Mouse (Mus musculus): ENCODE data around the gene Gbp5. TPM values are rescaled to one million over a fixed set of nuclear protein-coding genes. Genes with fewer than 3 reads are reported as not detected.
"Not testable (repeated sequence)": the region's sequence is repeated elsewhere in the genome, so short reads cannot be mapped to it uniquely, and the experiment has no call there.

The Gbp5 gene
- polyA plus RNA-seq, 1 experiment from 2014 or later = not detected

DNA sequence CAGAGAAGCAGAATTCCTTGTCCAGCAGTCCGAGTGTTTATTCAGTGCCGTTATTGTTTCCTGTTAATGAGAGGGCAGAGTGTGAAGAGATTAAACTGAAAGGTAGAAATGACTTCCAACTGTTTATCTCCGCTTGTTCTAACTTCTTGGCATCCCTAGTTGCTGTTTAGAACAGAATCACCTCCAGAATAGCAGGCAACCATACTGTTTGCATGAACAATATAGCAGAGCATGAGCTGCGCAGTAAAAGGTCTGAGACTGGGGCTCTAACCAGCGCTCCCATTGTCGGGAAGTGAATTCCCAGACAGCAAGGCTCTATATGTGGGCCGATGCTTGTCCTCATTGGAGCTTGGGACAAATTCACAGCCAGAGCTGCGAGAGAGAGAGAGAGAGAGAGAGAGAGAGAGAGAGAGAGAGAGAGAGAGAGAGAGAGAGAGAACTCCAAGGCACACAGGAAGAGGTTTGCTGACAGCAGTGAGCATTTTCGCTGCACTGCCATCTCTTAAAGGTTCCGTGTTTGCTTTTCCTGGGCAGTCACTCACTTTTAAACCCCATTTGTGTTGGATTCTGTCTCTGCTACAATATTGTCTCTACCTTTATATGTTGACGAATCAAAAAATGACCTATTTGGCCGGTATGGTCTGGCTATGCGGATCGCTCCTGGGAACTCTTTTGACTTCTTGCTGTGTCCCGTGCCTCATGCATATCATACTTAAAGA lies 3.5 kb downstream of the Gbp5 start:
- H3K4me3 ChIP-seq = no peak overlapping the region
- H3K27me3 ChIP-seq (replicated peaks) = no peaks in the 10 kb centered on the region
- no peak for ATAC-seq (ENCODE audit: low FRiP score, low read depth)
- no peaks in the 10 kb centered on the region for H3K4me1 ChIP-seq
- H3K4me2 ChIP-seq (replicated peaks) = no peak overlapping the region
- no peaks in the 10 kb centered on the region for H3K9me3 ChIP-seq
- 71% methylated on average over 15 of the region's 15 CpGs for WGBS
- H3K9ac ChIP-seq = no peak overlapping the region
- H3K27ac ChIP-seq = no peak overlapping the region
- no peaks in the 10 kb centered on the region for H3K36me3 ChIP-seq

DNA sequence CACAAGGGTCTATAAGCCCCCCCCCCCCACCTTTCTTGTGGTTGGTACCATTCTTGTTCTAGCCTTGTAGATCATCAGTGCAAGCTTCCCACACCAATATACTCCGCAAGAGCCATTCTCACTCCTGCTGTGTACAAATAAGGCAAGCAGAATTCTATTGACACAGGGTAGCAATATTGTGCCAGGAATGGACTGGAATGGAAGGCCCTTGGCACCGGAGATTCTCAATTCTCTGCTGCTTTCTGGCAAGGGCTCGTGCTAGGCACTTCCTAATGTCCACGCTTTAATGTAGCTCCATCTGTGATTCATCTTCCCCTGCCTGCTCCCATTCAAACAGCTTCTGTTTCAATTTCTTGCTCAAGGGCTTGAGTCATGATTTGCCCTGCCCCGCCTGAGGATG lies 5.2 kb downstream of the Gbp5 start:
- H3K4me3 ChIP-seq = no peak overlapping the region
- no peaks in the 10 kb centered on the region for H3K36me3 ChIP-seq
- no peak overlapping the region for H3K27ac ChIP-seq
- H3K9ac ChIP-seq = no peak overlapping the region
- H3K4me1 ChIP-seq = no peaks in the 10 kb centered on the region
- H3K9me3 ChIP-seq = no peaks in the 10 kb centered on the region
- no peak overlapping the region for H3K4me2 ChIP-seq (replicated peaks)
- no peaks in the 10 kb centered on the region for H3K27me3 ChIP-seq (replicated peaks)
- no peak for ATAC-seq (ENCODE audit: low FRiP score, low read depth)
- WGBS = 83% methylated on average over 5 of the region's 5 CpGs

DNA sequence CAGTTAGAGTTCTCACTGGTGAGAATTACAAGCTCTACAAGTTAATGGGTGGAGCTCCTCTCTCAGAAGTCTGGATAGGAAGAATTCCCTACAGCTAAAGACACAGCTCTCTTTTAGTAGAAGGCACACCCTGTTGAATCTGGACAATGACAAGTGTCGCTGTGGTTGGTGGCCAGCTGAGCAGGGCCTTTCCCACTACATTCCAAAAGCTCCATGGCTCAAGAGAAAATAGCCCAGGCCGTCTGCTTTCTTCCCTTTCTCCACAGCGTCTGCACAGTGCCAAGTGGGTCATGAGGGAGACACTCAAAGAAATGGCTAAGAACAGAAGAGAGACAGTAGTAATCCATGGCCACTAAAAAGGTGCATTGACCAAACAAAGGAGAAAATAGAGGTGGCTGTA lies 34.3 kb downstream of the Gbp5 start:
- 62% methylated on average over 3 of the region's 3 CpGs for WGBS
- Histone ChIP-seq H3K4me1 (no peaks in the 10 kb centered on the region; the same call in 1 of the 2 replicates), H3K27ac (no peak overlapping the region), H3K9ac (no peak overlapping the region), H3K9me3 (no peaks in the 10 kb centered on the region), H3K4me3 (no peak overlapping the region), H3K4me2 (replicated peaks) (no peak overlapping the region), H3K36me3 (no peaks in the 10 kb centered on the region), H3K27me3 (replicated peaks) (0 out of 2 replicates have a peak, but pooled peaks cover 3% of the 10 kb centered on the region)
- no peak for ATAC-seq (ENCODE audit: low FRiP score, low read depth)

DNA sequence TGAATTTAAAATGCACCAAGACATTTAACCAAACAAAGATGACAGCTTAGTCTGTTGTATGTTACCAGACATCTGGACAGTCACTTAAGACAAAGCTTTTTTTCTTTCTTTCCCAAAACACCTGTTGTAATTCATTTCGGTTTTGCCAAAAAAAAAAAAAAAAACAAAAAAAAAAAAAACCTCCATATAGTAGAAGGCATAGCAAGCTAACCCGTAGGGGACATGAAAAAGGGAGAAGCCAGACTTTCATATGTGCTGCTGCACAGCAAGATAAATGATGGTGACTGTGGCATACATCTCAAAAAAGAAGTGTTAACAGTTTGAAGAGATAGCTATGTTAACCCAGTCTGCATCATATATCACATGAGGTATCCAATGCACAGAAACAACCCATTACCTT lies 35.8 kb downstream of the Gbp5 start:
- H3K4me2 ChIP-seq (replicated peaks) = peak overlapping the region; percentile 95
- H3K9me3 ChIP-seq = no peaks in the 10 kb centered on the region
- ATAC-seq (ENCODE audit: low FRiP score, low read depth) = no peak
- H3K4me3 ChIP-seq = peak overlapping the region; percentile 53; the same call in 1 of the 2 replicates
- whole genome bisulfite sequencing = 73% methylated on average over 2 of the region's 2 CpGs
- H3K9ac ChIP-seq = no peak overlapping the region
- H3K4me1 ChIP-seq = no peaks in the 10 kb centered on the region; the same call in 1 of the 2 replicates
- H3K27me3 ChIP-seq (replicated peaks) = 0 out of 2 replicates have a peak, but pooled peaks cover 3% of the 10 kb centered on the region
- H3K36me3 ChIP-seq = no peaks in the 10 kb centered on the region
- H3K27ac ChIP-seq = no peak overlapping the region

DNA sequence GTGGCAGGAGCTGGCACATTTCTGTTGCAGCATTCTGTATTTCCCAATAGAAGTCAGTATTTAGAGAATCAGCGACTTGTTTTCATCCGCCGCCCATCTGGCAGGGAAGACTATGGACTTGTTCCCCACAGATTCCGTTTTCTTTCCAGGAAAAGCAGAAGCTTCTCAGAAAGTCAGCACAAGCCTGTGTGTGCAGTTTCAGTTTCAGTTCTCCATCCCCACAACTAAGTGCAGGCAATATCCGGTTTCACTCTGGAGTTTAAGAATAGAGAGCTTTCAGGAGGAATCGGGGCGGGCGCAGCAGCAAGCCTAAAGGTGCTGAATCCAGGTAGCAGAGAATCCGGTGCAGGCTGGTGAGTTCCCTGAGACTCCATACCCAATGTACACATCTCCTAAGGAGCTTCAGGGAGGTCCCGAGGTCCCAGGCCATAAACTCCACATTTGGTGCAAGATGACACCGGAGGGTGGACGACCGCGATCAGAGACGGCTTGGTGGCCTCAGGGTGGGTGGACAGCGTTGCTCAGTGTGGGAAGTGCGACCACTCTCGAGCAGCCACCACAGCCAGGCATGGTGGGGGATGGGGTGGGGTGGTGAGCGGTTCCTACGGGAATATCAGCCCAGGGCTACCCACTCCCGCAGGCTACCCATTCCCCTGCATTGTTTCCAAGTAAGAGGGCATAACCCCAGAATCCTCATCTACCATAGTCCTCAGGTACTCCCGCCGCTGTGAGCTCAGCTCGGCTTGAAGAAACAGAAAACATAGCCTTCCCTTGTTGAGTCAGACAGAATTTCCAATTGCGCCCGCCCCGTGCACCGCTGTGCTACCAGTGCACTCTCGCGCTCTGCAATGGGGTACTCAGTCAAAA lies 36.5 kb downstream of the Gbp5 start, which contains the start of gene Gbp7:
TSS of gene Gbp7 (plus strand) at position 256 of the 867 bp plus-strand sequence.
- H3K9ac ChIP-seq = peak within 1 kb of the TSS; percentile 58
- peak within 1 kb of the TSS; percentile 53 for H3K4me3 ChIP-seq
- ATAC-seq (ENCODE audit: low FRiP score, low read depth) = peak; percentile 86
- no peaks in the 10 kb centered on the region for H3K36me3 ChIP-seq
- 2% methylated on average over 30 of the region's 30 CpGs for WGBS
- no peak within 1 kb of the TSS for H3K27ac ChIP-seq
- peak within 1 kb of the TSS; percentile 95 for H3K4me2 ChIP-seq (replicated peaks)
- 0 out of 2 replicates have a peak, but pooled peaks cover 3% of the 10 kb centered on the region for H3K27me3 ChIP-seq (replicated peaks)
- no peaks in the 10 kb centered on the region for H3K9me3 ChIP-seq
- no peaks in the 10 kb centered on the region; the same call in 1 of the 2 replicates for H3K4me1 ChIP-seq

DNA sequence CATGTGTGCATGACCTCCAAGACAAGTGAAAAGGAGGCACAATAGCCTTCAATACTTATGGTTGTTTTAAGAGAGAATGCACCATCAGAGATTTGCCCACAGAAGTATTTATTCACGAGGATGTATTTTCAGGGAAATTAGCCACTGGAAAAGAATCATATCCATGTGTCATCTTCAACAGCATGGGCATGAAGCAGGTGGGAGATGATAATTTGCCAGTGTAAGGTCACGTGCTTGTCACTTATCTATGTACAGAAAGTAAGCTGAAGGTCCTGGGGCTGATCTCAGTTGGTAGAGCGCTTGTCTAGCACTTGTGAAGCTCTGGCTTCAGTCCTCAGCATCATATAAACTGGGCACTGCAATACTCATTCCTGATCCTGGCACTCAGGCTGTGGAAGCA lies 37.8 kb downstream of the Gbp5 start:
- Histone ChIP-seq H3K27ac (no peak overlapping the region), H3K9ac (no peak overlapping the region), H3K4me3 (no peak overlapping the region), H3K9me3 (no peaks in the 10 kb centered on the region), H3K27me3 (replicated peaks) (0 out of 2 replicates have a peak, but pooled peaks cover 3% of the 10 kb centered on the region), H3K4me2 (replicated peaks) (no peak overlapping the region), H3K36me3 (no peaks in the 10 kb centered on the region), H3K4me1 (no peaks in the 10 kb centered on the region; the same call in 1 of the 2 replicates)
- ATAC-seq (ENCODE audit: low FRiP score, low read depth) = no peak
- WGBS = 88% methylated on average over 3 of the region's 3 CpGs

DNA sequence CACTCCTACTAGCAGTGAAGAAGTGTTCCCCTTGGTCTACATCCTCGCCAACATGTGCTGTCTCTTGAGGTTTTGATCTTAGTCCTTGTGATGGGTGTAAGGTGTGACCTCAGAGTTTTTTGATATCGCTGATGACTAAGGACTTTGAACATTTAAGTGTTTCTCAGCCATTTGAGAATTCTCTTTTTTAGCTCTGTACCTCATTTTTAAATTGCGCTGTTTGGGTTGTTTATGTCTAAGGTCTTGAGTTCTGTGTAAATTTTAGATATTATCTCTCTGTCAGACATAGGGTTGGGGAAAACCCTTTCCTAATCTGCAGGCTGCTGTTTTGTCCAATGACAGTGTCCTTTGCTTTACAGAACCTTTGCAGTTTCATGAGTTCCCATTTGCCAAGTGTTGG lies 39.4 kb downstream of the Gbp5 start:
- H3K36me3 ChIP-seq = no peaks in the 10 kb centered on the region
- no peak for ATAC-seq (ENCODE audit: low FRiP score, low read depth)

DNA sequence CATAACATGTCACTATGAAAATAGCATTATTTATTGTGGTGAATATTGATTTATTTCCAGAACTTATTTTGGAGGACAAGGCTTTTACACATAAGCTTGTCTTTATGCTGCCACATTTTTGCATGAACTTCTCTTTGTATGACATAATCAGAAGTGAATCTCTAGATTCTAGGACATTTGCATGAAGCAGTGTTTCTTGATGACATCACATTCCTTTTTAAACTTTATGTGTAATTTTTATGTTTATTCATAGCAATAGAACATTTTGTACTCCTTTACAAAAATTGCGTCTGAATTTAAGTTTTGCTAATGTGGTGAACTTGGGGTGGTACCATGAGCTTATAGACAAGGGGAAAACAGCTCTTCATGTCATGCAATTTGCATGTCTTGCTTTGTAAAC lies 41.9 kb downstream of the Gbp5 start:
- WGBS = 70% methylated on average over 1 of the region's 1 CpGs
- H3K4me1 ChIP-seq = no peaks in the 10 kb centered on the region

More for the DNA sequence above, 39.4 kb downstream of the Gbp5 start:
- Histone ChIP-seq H3K4me2 (replicated peaks) (no peak overlapping the region), H3K27me3 (replicated peaks) (0 out of 2 replicates have a peak, but pooled peaks cover 3% of the 10 kb centered on the region), H3K4me3 (no peak overlapping the region), H3K27ac (no peak overlapping the region), H3K9ac (no peak overlapping the region), H3K9me3 (no peaks in the 10 kb centered on the region), H3K4me1 (no peaks in the 10 kb centered on the region; the same call in 1 of the 2 replicates)
- WGBS = 94% methylated on average over 3 of the region's 3 CpGs

DNA sequence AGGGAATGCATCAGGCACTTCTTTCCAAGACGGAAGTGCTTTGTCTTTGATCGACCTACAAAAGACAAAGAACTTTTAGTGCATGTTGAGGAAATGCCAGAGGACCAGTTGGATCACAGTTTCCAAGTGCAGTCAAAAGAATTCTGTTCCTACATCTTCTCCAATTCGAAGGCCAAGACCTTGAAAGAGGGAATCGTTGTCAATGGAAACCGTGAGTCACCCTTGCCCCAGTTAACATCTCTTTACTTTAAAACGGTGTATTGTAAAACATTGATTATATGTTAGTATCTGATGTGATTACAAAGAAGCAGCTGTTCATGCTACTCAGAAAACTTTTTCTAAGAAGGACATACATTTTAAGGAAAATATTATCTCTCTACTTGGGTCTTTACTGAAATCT lies 47.6 kb downstream of the Gbp5 start:
- ATAC-seq (ENCODE audit: low FRiP score, low read depth) = no peak
- Histone ChIP-seq H3K27ac (no peak overlapping the region), H3K9ac (no peak overlapping the region), H3K4me3 (no peak overlapping the region), H3K27me3 (replicated peaks) (no peaks in the 10 kb centered on the region), H3K9me3 (no peaks in the 10 kb centered on the region), H3K4me2 (replicated peaks) (no peak overlapping the region), H3K36me3 (no peaks in the 10 kb centered on the region), H3K4me1 (no peaks in the 10 kb centered on the region)
- WGBS = 83% methylated on average over 6 of the region's 6 CpGs

More for the DNA sequence above, 41.9 kb downstream of the Gbp5 start:
- no peak for ATAC-seq (ENCODE audit: low FRiP score, low read depth)
- no peaks in the 10 kb centered on the region for H3K9me3 ChIP-seq
- 0 out of 2 replicates have a peak, but pooled peaks cover 3% of the 10 kb centered on the region for H3K27me3 ChIP-seq (replicated peaks)
- no peaks in the 10 kb centered on the region for H3K36me3 ChIP-seq
- no peak overlapping the region for H3K27ac ChIP-seq
- H3K9ac ChIP-seq = no peak overlapping the region
- H3K4me3 ChIP-seq = no peak overlapping the region
- H3K4me2 ChIP-seq (replicated peaks) = no peak overlapping the region

DNA sequence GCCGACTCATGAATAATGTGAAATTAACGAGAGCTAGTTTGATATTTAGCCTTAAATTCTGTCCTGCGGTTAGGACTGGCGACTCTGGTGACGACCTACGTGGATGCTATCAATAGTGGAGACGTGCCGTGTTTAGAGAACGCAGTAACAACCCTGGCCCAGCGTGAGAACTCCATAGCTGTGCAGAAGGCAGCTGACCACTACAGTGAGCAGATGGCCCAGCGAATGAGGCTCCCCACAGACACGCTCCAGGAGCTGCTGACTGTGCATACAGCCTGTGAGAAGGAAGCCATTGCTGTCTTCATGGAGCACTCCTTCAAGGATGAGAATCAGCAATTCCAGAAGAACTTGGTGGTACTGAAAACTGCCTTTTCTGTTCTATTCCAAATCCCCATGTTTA lies 49.0 kb downstream of the Gbp5 start:
- H3K4me3 ChIP-seq; H3K4me1 ChIP-seq; H3K27ac ChIP-seq; H3K27me3 ChIP-seq (replicated peaks); H3K9ac ChIP-seq; H3K9me3 ChIP-seq; H3K4me2 ChIP-seq (replicated peaks); H3K36me3 ChIP-seq: not testable (repeated sequence)
- 78% methylated on average over 12 of the region's 12 CpGs for WGBS
- peak; percentile 17; the same call in 1 of the 2 replicates for ATAC-seq (ENCODE audit: low FRiP score, low read depth)

DNA sequence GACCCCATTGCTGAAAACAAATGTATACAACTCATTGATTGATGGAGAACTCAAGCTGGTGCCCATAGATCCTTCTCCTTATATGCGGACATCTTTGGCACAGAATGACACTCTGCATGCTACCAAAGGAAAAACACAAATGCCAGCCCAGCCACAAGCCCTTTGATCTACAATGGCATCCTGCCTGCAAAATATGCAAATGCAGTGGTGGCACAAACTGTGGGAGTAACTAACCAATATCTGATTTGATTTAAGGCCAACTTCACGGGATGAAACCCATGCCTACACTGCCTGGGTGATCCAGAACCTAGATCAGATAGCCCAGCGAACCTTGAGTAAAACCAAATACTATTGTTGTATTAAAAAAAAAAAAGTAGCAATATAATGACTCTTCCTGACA lies 52.9 kb downstream of the Gbp5 start:
- H3K4me2 ChIP-seq (replicated peaks) = no peak overlapping the region
- H3K36me3 ChIP-seq = no peaks in the 10 kb centered on the region
- no peak overlapping the region for H3K27ac ChIP-seq
- H3K27me3 ChIP-seq (replicated peaks) = no peaks in the 10 kb centered on the region
- ATAC-seq (ENCODE audit: low FRiP score, low read depth) = no peak
- no peaks in the 10 kb centered on the region for H3K9me3 ChIP-seq
- H3K4me3 ChIP-seq = no peak overlapping the region
- no peaks in the 10 kb centered on the region for H3K4me1 ChIP-seq
- 82% methylated on average over 3 of the region's 3 CpGs for WGBS
- H3K9ac ChIP-seq = no peak overlapping the region

DNA sequence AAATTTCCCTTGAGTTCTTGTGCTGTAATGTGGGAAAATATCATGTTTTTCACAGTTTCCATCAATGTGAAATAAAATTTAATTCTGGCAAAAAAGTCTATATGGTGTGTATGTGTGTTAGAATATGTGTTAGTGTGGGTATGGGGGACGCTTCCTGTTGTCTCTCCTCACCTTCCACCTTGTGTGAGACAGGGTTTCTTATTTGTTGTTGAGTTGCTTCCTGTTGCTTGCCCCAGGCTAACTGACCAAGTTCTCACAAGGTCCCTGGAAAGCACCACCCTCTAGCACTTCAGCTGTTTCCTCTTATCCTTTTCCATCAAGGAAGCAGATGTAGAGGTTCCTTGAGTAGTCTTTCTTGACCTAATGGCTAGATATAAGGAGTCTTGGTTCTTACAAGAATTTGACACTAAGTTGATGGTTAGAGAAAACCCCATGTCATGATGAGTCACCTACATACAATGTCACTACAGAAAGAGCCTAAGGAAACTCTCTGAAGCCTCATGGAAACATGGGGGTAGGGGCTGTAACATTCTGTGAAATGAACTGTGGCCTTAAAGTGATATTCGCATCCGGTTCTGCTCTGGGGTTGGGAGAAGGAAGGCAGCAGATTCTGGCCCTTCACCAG lies 56.4 kb downstream of the Gbp5 start:
- Histone ChIP-seq H3K27me3 (replicated peaks) (no peaks in the 10 kb centered on the region), H3K9ac (no peak overlapping the region), H3K9me3 (no peaks in the 10 kb centered on the region), H3K4me1 (no peaks in the 10 kb centered on the region), H3K36me3 (no peaks in the 10 kb centered on the region), H3K4me2 (replicated peaks) (no peak overlapping the region), H3K4me3 (no peak overlapping the region), H3K27ac (no peak overlapping the region)
- ATAC-seq (ENCODE audit: low FRiP score, low read depth) = no peak
- WGBS = 87% methylated on average over 3 of the region's 3 CpGs
